Mouse (Mus musculus) liver, postnatal 0 days (tissue): ENCODE results near the gene Phpt1. TPM values are rescaled to one million over a fixed set of nuclear protein-coding genes. Genes with fewer than 3 reads are reported as not detected.

ENCODE experiments used
- ATAC-seq: fragments of 200-750 bp; cut with Nextera tagmentation; 2 replicates; pipeline ENCODE4 v1.8.0; 2017; ENCODE audit warnings: mild to moderate bottlenecking, moderate library complexity
- DNase-seq: peaks from one replicate; pipeline ENCODE4 v3.0.0-alpha.2; 2016
- H3K27ac ChIP-seq: fragments of 300-500 bp; sonication (generic); 2 replicates; pipeline ENCODE4 v1.5.1; 2014; ENCODE audit warnings: antibody characterized with exemption, moderate library complexity, mild to moderate bottlenecking, low read depth
- H3K27me3 ChIP-seq: fragments of 300-500 bp; sonication (generic); 2 replicates; pipeline ENCODE4 v1.6.1; 2014; ENCODE audit warnings: low read length, control low read depth, mixed read lengths; ENCODE audit not compliant: insufficient read depth
- H3K36me3 ChIP-seq: fragments of 300-500 bp; sonication (generic); replicated peaks from 2 replicates; pipeline ENCODE4 v1.6.1; 2014; ENCODE audit warnings: mild to moderate bottlenecking, control low read depth, low read length, moderate library complexity, mixed read lengths; ENCODE audit not compliant: insufficient read depth
- H3K4me1 ChIP-seq: fragments of 300-500 bp; sonication (generic); 2 replicates; pipeline ENCODE4 v1.6.1; 2014; ENCODE audit warnings: antibody characterized with exemption, mild to moderate bottlenecking, control low read depth; ENCODE audit not compliant: insufficient read depth
- H3K4me2 ChIP-seq: fragments of 300-500 bp; sonication (generic); 2 replicates; pipeline ENCODE4 v1.6.1; 2014; ENCODE audit warnings: low read depth, mild to moderate bottlenecking, low read length, moderate library complexity, mixed read lengths
- H3K4me3 ChIP-seq: fragments of 300-500 bp; sonication (generic); 2 replicates; pipeline ENCODE4 v1.5.1; 2014; ENCODE audit warnings: low read depth, low read length
- H3K9ac ChIP-seq: fragments of 300-500 bp; sonication (generic); replicated peaks from 2 replicates; pipeline ENCODE4 v1.6.1; 2014; ENCODE audit warnings: mild to moderate bottlenecking, moderate library complexity
- H3K9me3 ChIP-seq: fragments of 300-500 bp; sonication (generic); 2 replicates; pipeline ENCODE4 v1.6.1; 2016; ENCODE audit warnings: mild to moderate bottlenecking, control low read depth, low read length, mixed read lengths
- CTCF ChIP-seq: sonication (generic); IDR thresholded peaks from 2 replicates; pipeline ENCODE4 v1.5.1; 2016; ENCODE audit warnings: antibody characterized with exemption, low read depth
- EP300 ChIP-seq: IDR thresholded peaks from 2 replicates; pipeline ENCODE4 v1.6.1; 2016; ENCODE audit warnings: antibody characterized with exemption, low read depth, mild to moderate bottlenecking
- WGBS: fragments of 180-500 bp; shearing (Covaris S2); extraction: QIAGEN DNeasy Blood & Tissue Kit; methylation state at CpG from one replicate; pipeline ENCODE4 v1.1.7; 2014; ENCODE audit not compliant: insufficient replicate concordance; 5-methylcytosine and 5-hydroxymethylcytosine counted together
- polyA plus RNA-seq: library from polyadenylated mRNA; unstranded; fragments of >200 nt; fragmentation: Nextera tagmentation; extraction: Ambion mirVana; gene quantifications from 2 replicates; pipeline ENCODE4 v1.2.1, GENCODE M21; 2015

Gene Phpt1
- polyA plus RNA-seq, 1 experiment from 2014 or later: 46.1 TPM

DNA sequence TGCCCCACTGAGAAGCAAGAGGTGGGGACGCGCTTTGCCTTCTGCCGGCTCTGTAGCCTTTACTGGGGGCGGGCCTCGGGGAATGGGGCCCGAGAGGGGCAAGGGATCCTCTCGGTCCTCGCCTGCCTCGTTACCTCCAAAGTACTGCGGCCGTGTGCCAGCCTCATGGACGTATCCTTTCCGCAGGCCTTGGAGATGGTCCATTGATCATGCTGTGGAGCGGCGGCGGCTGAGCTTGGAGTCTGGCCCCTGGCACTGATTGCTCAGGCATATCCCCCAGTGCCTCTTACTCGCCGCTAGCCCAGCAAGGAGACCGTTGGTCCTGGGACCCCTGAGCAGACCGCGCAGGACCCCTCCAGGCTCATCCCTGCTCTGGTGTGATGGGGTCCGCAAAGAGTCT, 41.4 kb upstream of the Phpt1 start:
- TF ChIP-seq CTCF: no peak
- no peak for TF ChIP-seq EP300
- 0 out of 2 replicates have a peak, but pooled peaks cover 4% of the 10 kb centered on the region for H3K36me3 ChIP-seq
- WGBS: 19% methylated on average over 22 of the region's 22 CpGs
- H3K9me3 ChIP-seq: no peaks in the 10 kb centered on the region
- DNase-seq (no peak), ATAC-seq (no peak)
- no peak overlapping the region for H3K4me2 ChIP-seq
- H3K9ac ChIP-seq: no peak overlapping the region
- peaks cover 5% of the 10 kb centered on the region for H3K4me1 ChIP-seq
- peaks cover 23% of the 10 kb centered on the region; the same call in 1 of the 2 replicates for H3K27me3 ChIP-seq
- no peak overlapping the region for H3K27ac ChIP-seq
- no peak overlapping the region for H3K4me3 ChIP-seq

DNA sequence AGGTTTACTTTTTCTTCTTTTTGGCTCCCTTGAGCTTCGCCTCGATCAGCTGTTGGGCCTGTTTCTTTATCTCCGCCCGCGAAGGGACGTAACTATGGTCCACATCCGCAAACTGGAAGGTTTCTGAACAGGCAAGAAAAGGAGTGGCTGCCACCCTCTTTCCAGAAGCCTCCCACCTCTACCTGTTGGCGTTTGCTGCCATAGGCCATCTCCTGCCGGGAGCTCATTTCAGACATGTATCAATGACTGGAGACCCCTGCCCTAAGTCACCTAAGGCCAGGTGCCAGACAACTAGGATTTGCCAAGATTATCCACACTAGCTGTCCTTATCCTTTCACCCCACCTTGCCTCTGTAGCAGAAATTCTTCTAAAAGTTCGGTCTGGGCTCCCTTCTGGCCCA, 33.6 kb upstream of the Phpt1 start:
- TF ChIP-seq EP300 (no peak), CTCF (no peak)
- Histone ChIP-seq H3K27ac (no peak overlapping the region), H3K4me3 (peak overlapping the region; percentile 90), H3K4me1 (peaks cover 21% of the 10 kb centered on the region), H3K9me3 (no peaks in the 10 kb centered on the region), H3K4me2 (peak overlapping the region; percentile 92), H3K9ac (no peak overlapping the region; the same call in 1 of the 2 replicates), H3K36me3 (no peaks in the 10 kb centered on the region), H3K27me3 (no peaks in the 10 kb centered on the region)
- ATAC-seq: peak; percentile 9
- 55% methylated on average over 10 of the region's 10 CpGs for WGBS
- no peak for DNase-seq

GRCm38 (mm10) chr2:25607761-25608622, 33.0 kb upstream of the Phpt1 start, which contains the start of gene Rabl6:
Gene Rabl6 (minus strand): TSS chr2:25608521.
- peak; percentile 93 for ATAC-seq

DNA sequence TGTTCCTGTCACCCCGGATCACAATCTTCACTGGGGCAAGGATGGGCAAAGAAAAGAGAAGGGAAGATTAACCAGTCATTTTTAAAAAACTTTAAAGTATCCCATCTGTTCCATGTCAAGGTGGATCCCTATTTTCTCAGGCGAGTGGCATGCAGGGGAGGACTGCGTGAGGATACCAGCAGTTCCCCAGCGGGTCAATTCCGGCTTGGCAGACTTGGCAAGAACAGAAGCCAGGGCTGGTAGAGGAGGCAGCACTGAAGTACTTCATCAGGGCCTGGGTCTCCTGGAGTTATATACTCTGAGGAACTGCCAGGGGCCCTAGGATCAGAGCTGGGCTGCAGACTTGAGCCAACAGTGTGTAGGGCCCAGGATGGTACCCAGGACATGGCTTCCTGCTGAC, 27.5 kb upstream of the Phpt1 start:
- TF ChIP-seq CTCF (no peak), EP300 (no peak)
- DNase-seq (no peak), ATAC-seq (no peak)
- Histone ChIP-seq H3K4me2 (no peak overlapping the region), H3K9ac (no peak overlapping the region), H3K36me3 (peaks cover 42% of the 10 kb centered on the region), H3K4me1 (peaks cover 14% of the 10 kb centered on the region), H3K27ac (no peak overlapping the region), H3K9me3 (no peaks in the 10 kb centered on the region), H3K27me3 (no peaks in the 10 kb centered on the region), H3K4me3 (no peak overlapping the region)
- WGBS: 89% methylated on average over 5 of the region's 5 CpGs

More at GRCm38 (mm10) chr2:25607761-25608622, 33.0 kb upstream of the Phpt1 start, which contains the start of gene Rabl6:
- Histone ChIP-seq H3K9ac (peak within 1 kb of the TSS; percentile 98), H3K27ac (peak within 1 kb of the TSS; percentile 91), H3K4me3 (peak within 1 kb of the TSS; percentile 90), H3K36me3 (no peaks in the 10 kb centered on the region), H3K27me3 (no peaks in the 10 kb centered on the region), H3K9me3 (no peaks in the 10 kb centered on the region), H3K4me2 (peak within 1 kb of the TSS; percentile 92), H3K4me1 (peaks cover 21% of the 10 kb centered on the region)
- TF ChIP-seq EP300 (no peak), CTCF (no peak)
- DNase-seq: peak; percentile 87
- under 1% methylated on average over 77 of the region's 80 CpGs for WGBS

GRCm38 (mm10) chr2:25600037-25600436, 25.0 kb upstream of the Phpt1 start:
- H3K36me3 ChIP-seq: peaks cover 63% of the 10 kb centered on the region
- WGBS: 69% methylated on average over 2 of the region's 2 CpGs
- H3K27ac ChIP-seq: peak overlapping the region; percentile 49; the same call in 1 of the 2 replicates
- TF ChIP-seq CTCF (no peak), EP300 (peak; percentile 33; the same call in 1 of the 2 replicates)
- ATAC-seq (peak; percentile 95), DNase-seq (no peak)
- no peaks in the 10 kb centered on the region for H3K9me3 ChIP-seq
- no peaks in the 10 kb centered on the region for H3K27me3 ChIP-seq
- no peak overlapping the region for H3K9ac ChIP-seq
- no peak overlapping the region for H3K4me3 ChIP-seq
- no peak overlapping the region for H3K4me2 ChIP-seq
- H3K4me1 ChIP-seq: no peaks in the 10 kb centered on the region; the same call in none of the 2 replicates

DNA sequence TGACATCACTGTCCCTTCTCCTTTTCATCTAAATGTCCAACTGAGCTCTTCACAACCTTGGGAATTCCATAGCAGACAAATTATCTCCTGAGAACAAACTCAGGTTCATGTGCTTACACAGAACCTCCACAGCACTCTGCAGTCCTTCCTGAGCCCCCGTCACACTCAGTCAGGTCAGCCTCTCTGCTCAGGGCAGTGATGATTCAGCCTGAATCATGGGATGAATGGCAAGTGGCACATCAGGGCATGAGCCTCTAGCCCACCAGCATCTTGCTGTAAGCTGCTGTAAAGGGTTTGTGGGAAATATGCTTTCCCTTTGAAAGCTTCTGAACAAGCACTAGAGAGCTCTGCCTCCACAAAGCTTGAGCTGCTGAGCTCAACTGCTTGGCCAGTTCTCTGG, 23.7 kb upstream of the Phpt1 start:
- Histone ChIP-seq H3K27ac (no peak overlapping the region), H3K36me3 (peaks cover 70% of the 10 kb centered on the region), H3K4me3 (no peak overlapping the region), H3K4me2 (no peak overlapping the region), H3K9me3 (no peaks in the 10 kb centered on the region), H3K27me3 (no peaks in the 10 kb centered on the region), H3K4me1 (no peaks in the 10 kb centered on the region; the same call in none of the 2 replicates), H3K9ac (no peak overlapping the region)
- no peak for TF ChIP-seq EP300
- no peak for TF ChIP-seq CTCF
- 85% methylated on average over 1 of the region's 1 CpGs for WGBS
- DNase-seq: no peak
- no peak for ATAC-seq
